Mouse (Mus musculus): ENCODE measurements at regions not wholly inside any gene's neighbourhood (a gene's known extent, or its start where the extent isn't known, plus 50 kb on each side); places are given as distances from the start of the nearest gene placed in this dataset.

DNA sequence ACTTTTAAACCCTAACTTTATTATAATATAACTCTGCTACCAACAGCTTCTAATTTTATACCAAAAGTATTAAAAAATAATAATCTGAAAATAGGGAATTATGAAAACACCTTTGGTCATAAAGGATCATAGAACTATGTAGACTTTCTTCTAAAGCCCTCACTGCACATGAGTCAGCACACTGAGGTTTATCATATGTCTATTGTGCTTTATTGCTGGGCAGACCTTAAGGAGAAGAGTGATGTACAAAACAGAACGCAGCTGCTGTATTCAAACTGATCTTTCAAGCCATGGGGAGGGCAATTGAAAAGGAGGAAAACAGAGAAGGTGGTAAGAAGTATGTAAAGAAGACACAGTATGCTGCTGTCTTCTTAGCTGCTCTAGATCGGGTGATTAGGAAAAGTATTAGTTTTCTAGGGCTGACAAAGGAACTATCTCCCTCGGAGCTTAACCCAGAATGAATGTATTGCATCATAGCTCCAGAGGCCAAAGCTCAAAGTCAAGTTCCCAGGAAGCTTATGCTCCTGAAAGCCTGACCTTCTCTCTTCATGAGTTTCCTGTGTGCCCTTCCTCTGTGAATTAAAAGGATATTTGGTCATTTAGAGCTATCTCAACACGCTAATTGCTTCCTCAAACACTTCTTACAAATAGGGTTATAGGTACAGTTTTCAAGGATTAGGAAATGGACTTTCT, 103.5 kb downstream of the Spry2 start:
- Histone ChIP-seq H3K36me3 (replicated peaks; ENCODE audit: low read length) (no peaks in the 10 kb centered on the region), H3K27me3 (replicated peaks) (no peaks in the 10 kb centered on the region), H3K9me3 (peaks cover 7% of the 10 kb centered on the region; the same call in 1 of the 2 replicates), H3K4me1 (peaks cover 3% of the 10 kb centered on the region), H3K4me3 (replicated peaks) (no peak overlapping the region)
- no peak for TF ChIP-seq FLI1 (IDR thresholded peaks at IDR 0.05; ENCODE audit: low read length)
- no peak for TF ChIP-seq GATA1 (IDR thresholded peaks at IDR 0.05; ENCODE audit: borderline replicate concordance, low read length)

GRCm38 (mm10) chr14:105790441-105790840, 106.2 kb downstream of the Spry2 start:
- Histone ChIP-seq H3K4me3 (replicated peaks) (no peak overlapping the region), H3K9me3 (peaks cover 7% of the 10 kb centered on the region; the same call in 1 of the 2 replicates), H3K27me3 (replicated peaks) (no peaks in the 10 kb centered on the region), H3K4me1 (no peaks in the 10 kb centered on the region), H3K36me3 (replicated peaks; ENCODE audit: low read length) (no peaks in the 10 kb centered on the region)
- no peak for TF ChIP-seq GATA1 (IDR thresholded peaks at IDR 0.05; ENCODE audit: borderline replicate concordance, low read length)
- TF ChIP-seq FLI1 (IDR thresholded peaks at IDR 0.05; ENCODE audit: low read length), result no peak

GRCm38 (mm10) chr14:105783428-105783827, 113.2 kb downstream of the Spry2 start:
- Histone ChIP-seq H3K4me1 (no peaks in the 10 kb centered on the region), H3K4me3 (replicated peaks) (no peak overlapping the region), H3K27me3 (replicated peaks) (no peaks in the 10 kb centered on the region), H3K9me3 (no peaks in the 10 kb centered on the region), H3K36me3 (replicated peaks; ENCODE audit: low read length) (no peaks in the 10 kb centered on the region)
- no peak for TF ChIP-seq GATA1 (IDR thresholded peaks at IDR 0.05; ENCODE audit: borderline replicate concordance, low read length)
- TF ChIP-seq FLI1 (IDR thresholded peaks at IDR 0.05; ENCODE audit: low read length), result no peak

DNA sequence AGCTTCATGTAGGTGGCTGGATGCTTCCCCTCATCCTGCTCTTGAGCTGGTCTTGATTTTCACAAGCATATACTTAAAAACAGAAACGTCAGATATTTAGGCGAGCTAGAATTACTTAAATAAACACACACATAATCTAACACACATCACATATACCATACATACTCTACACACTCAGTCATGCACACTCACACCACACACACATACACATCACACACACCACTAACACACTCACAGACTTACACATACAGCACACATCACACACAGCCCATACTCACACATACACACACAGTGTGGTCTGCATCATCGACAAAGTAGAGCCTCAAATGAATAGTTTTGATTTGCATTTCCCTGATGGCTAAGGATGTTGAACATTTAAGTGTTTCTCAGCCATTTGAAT, 116.9 kb downstream of the Spry2 start:
- Histone ChIP-seq H3K27me3 (replicated peaks) (no peaks in the 10 kb centered on the region), H3K36me3 (replicated peaks; ENCODE audit: low read length) (no peaks in the 10 kb centered on the region), H3K4me3 (replicated peaks) (no peak overlapping the region), H3K9me3 (no peaks in the 10 kb centered on the region), H3K4me1 (no peaks in the 10 kb centered on the region)
- TF ChIP-seq FLI1 (IDR thresholded peaks at IDR 0.05; ENCODE audit: low read length) (no peak), GATA1 (IDR thresholded peaks at IDR 0.05; ENCODE audit: borderline replicate concordance, low read length) (no peak)

DNA sequence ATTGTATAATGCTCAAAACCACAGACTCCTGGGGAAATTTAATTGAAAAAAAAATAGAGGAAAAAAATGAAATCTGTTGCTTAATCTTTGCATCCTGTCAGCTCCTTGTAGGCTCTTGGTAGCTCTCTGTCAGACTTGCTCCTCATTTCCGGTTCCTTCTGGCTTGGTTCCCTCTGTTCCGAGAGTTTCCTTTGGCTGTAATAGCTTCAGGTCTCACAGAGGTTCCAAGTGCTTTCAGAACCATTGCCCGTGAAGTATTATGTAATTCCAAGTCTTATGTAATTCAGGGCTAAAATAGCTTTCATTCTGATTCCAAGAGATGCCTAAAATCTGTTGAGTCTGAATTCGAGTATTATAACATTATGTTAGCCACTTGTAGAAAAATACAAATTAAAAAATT, 117.3 kb downstream of the Spry2 start:
- TF ChIP-seq FLI1 (IDR thresholded peaks at IDR 0.05; ENCODE audit: low read length), result no peak
- no peak for TF ChIP-seq GATA1 (IDR thresholded peaks at IDR 0.05; ENCODE audit: borderline replicate concordance, low read length)
- Histone ChIP-seq H3K9me3 (no peaks in the 10 kb centered on the region), H3K36me3 (replicated peaks; ENCODE audit: low read length) (no peaks in the 10 kb centered on the region), H3K4me3 (replicated peaks) (no peak overlapping the region), H3K27me3 (replicated peaks) (no peaks in the 10 kb centered on the region), H3K4me1 (no peaks in the 10 kb centered on the region)

- Histone ChIP-seq H3K4me3 (replicated peaks) (no peak overlapping the region), H3K36me3 (replicated peaks; ENCODE audit: low read length) (no peaks in the 10 kb centered on the region), H3K9me3 (no peaks in the 10 kb centered on the region), H3K27me3 (replicated peaks) (no peaks in the 10 kb centered on the region), H3K4me1 (no peaks in the 10 kb centered on the region)
- TF ChIP-seq GATA1 (IDR thresholded peaks at IDR 0.05; ENCODE audit: borderline replicate concordance, low read length) (no peak), FLI1 (IDR thresholded peaks at IDR 0.05; ENCODE audit: low read length) (no peak)
Observed at GRCm38 (mm10) chr14:105773674-105774073, 122.9 kb downstream of the Spry2 start.

DNA sequence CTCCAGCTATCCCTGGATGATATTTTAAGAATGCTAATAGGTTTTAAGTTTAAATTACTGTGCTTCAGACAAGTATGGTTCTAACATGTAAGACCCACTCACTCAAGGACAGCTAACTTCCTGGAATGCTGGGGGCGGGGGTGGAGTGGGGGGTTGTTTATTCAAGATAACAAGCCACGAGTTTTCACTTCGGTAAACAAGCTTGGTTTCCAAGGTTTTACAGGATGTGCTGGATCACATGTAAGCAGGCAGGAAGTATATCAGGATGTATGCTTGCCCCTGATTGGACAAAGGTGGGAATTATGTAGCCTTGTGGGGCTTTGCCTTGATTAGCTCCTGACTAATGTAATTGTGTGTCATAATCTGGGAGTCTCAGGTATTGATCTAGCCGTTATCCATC, 129.5 kb downstream of the Spry2 start:
- H3K4me1 ChIP-seq, result peaks cover 4% of the 10 kb centered on the region; the same call in 1 of the 2 replicates
- TF ChIP-seq FLI1 (IDR thresholded peaks at IDR 0.05; ENCODE audit: low read length) (no peak), GATA1 (IDR thresholded peaks at IDR 0.05; ENCODE audit: borderline replicate concordance, low read length) (no peak)

GRCm38 (mm10) chr14:105752509-105753375, 143.9 kb downstream of the Spry2 start:
- no peak overlapping the region for H3K4me3 ChIP-seq (replicated peaks)

More for the DNA sequence above, 129.5 kb downstream of the Spry2 start:
- Histone ChIP-seq H3K4me3 (replicated peaks) (no peak overlapping the region), H3K27me3 (replicated peaks) (no peaks in the 10 kb centered on the region), H3K36me3 (replicated peaks; ENCODE audit: low read length) (no peaks in the 10 kb centered on the region), H3K9me3 (no peaks in the 10 kb centered on the region)

DNA sequence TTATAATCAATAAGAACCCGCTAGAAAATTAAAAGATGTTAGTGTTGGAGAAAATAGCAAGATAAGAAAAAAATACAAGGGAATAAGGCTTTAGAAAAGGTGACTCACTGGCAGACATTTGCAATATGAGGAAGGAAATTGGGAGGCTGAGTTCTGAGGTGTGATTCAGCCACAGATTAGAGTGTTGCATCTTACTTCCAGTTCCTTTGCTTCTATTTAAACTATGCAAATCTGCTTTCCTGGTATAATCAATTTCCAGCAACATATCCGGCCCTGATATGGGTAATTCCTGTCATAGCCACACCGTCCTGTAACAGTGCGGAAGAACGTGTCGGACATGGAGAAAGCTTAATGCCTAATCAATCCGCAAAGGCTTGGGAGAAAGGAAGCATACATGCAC, 144.9 kb downstream of the Spry2 start:
- Histone ChIP-seq H3K27me3 (replicated peaks) (no peaks in the 10 kb centered on the region), H3K9me3 (peaks cover 4% of the 10 kb centered on the region), H3K4me3 (replicated peaks) (no peak overlapping the region), H3K36me3 (replicated peaks; ENCODE audit: low read length) (no peaks in the 10 kb centered on the region), H3K4me1 (peaks cover 5% of the 10 kb centered on the region)
- TF ChIP-seq FLI1 (IDR thresholded peaks at IDR 0.05; ENCODE audit: low read length), result no peak
- TF ChIP-seq GATA1 (IDR thresholded peaks at IDR 0.05; ENCODE audit: borderline replicate concordance, low read length), result no peak

More at GRCm38 (mm10) chr14:105752509-105753375, 143.9 kb downstream of the Spry2 start:
- H3K9me3 ChIP-seq, result peaks cover 8% of the 10 kb centered on the region
- H3K36me3 ChIP-seq (replicated peaks; ENCODE audit: low read length), result no peaks in the 10 kb centered on the region
- TF ChIP-seq FLI1 (IDR thresholded peaks at IDR 0.05; ENCODE audit: low read length) (no peak), GATA1 (IDR thresholded peaks at IDR 0.05; ENCODE audit: borderline replicate concordance, low read length) (no peak)
- H3K27me3 ChIP-seq (replicated peaks), result no peaks in the 10 kb centered on the region
- H3K4me1 ChIP-seq, result peaks cover 5% of the 10 kb centered on the region

GRCm38 (mm10) chr14:105744578-105744977, 152.0 kb downstream of the Spry2 start:
- no peaks in the 10 kb centered on the region for H3K27me3 ChIP-seq (replicated peaks)
- TF ChIP-seq GATA1 (IDR thresholded peaks at IDR 0.05; ENCODE audit: borderline replicate concordance, low read length) (no peak), FLI1 (IDR thresholded peaks at IDR 0.05; ENCODE audit: low read length) (no peak)
- no peaks in the 10 kb centered on the region for H3K4me1 ChIP-seq
- H3K4me3 ChIP-seq (replicated peaks), result no peak overlapping the region
- H3K36me3 ChIP-seq (replicated peaks; ENCODE audit: low read length), result no peaks in the 10 kb centered on the region
- no peaks in the 10 kb centered on the region for H3K9me3 ChIP-seq

Data from megakaryocyte, embryonic 14.5 days (primary cell).